ENCODE assay signal across 9 mouse cellular contexts in genomic region chr14:102980481-102980880, GRCm38 (mm10). TPM values are rescaled to one million over a fixed set of nuclear protein-coding genes. Genes with fewer than 3 reads are reported as not detected.
DNase-seq lines count a peak whose midpoint lies in the region; ATAC-seq and TF ChIP-seq lines count a peak whose summit lies in the region.
"Had no signal": no experiment of that assay in that cellular context is flagged by ENCODE, and none has a peak within 500 bp of the region (broad histone marks: within the 10 kb centered on the region; RNA-seq: fewer than 3 reads in every experiment).

No protein-coding gene starts in this region.

- DNase-seq in B cell, adult 2 months, result peak; percentile 63 to 68
- peak; percentile 21 to 35 for DNase-seq in adrenal gland, postnatal 36 days
- DNase-seq in heart, postnatal 4 days, result peak; percentile 53
- DNase-seq in layer of hippocampus, adult 2 months (ENCODE audit: low spot score in 2 of 2), result peak; percentile 47 to 51
- DNase-seq in lung, postnatal 14 days, result peak; percentile 26
- DNase-seq in right cerebral cortex, postnatal 10 days (ENCODE audit: low spot score in 2 of 2), result peak; percentile 56 to 61

- H3K4me1 ChIP-seq in embryonic fibroblast, embryonic 13.5 days (ENCODE audit: control insufficient read depth, insufficient read depth, low read length), result no peaks in the 10 kb centered on the region; the same call in 1 of the 2 replicates

- TF ChIP-seq POLR2A in embryonic fibroblast, embryonic 13.5 days (IDR thresholded peaks at IDR 0.05; ENCODE audit: low read depth, low read length), result no peak

- no peak overlapping the region for H3K27ac ChIP-seq in embryonic fibroblast, embryonic 13.5 days (ENCODE audit: insufficient read depth, low read length)
- peak overlapping the region; percentile 99 for H3K27ac ChIP-seq in layer of hippocampus, adult 2 months

- TF ChIP-seq CTCF in embryonic fibroblast, embryonic 13.5 days (IDR thresholded peaks at IDR 0.05; ENCODE audit: borderline replicate concordance, insufficient read depth, low read length), result no peak
- peak; percentile 68 for TF ChIP-seq CTCF in layer of hippocampus, adult 2 months (conservative IDR thresholded peaks at IDR 0.05)

- ATAC-seq in inflammation-experienced regulatory T-cells, adult 6 months, result no peak

- peak overlapping the region; percentile 22; the same call in 1 of the 2 replicates for H3K4me3 ChIP-seq in embryonic fibroblast, embryonic 13.5 days (ENCODE audit: insufficient read depth, low read length)
- peak overlapping the region; percentile 96 for H3K4me3 ChIP-seq in layer of hippocampus, adult 2 months
- H3K4me3 ChIP-seq: myocyte had no signal

RNA-seq across cellular contexts. Expression of gene Kctd12, which starts 2.0 kb away (rescaled TPM):
- 10 to 100 TPM; 32.5 to 43.8 TPM for total RNA-seq in adrenal gland, postnatal 36 days (2021)
- polyA plus RNA-seq in embryonic fibroblast, embryonic 13.5 days (2011; ENCODE audit: insufficient read length, low read depth, missing spikeins), result 19.0 and 38.8 TPM in 2 replicates
- 10 to 100 TPM; 58.2 to 58.8 TPM for total RNA-seq in heart, postnatal 4 days (2021)
- 100 to 1,000 TPM; 120 to 123 TPM for total RNA-seq in layer of hippocampus, adult 2 months (2021)
- polyA plus RNA-seq in inflammation-experienced regulatory T-cells, adult 6 months (2017; shearing (Covaris generic)), result 1 to 10 TPM in 1 of 3 experiments, under 1 TPM in 2; 0.44 to 1.4 (median 0.91) TPM
- polyA plus RNA-seq: myocyte had no signal
